Mouse (Mus musculus) cerebellum, adult (tissue): ENCODE measurements around the gene Slc25a16.
"Not testable (repeated sequence)": the region's sequence is repeated elsewhere in the genome, so short reads cannot be mapped to it uniquely, and the experiment has no call there.

Experiments
- ATAC-seq: cut with Nextera tagmentation; 2 replicates; pipeline ENCODE4 v1.9.2; 2017; ENCODE audit warnings: mild to moderate bottlenecking, moderate library complexity, mixed read lengths; ENCODE audit not compliant: insufficient number of reproducible peaks, low FRiP score, low TSS enrichment

Gene Slc25a16

DNA sequence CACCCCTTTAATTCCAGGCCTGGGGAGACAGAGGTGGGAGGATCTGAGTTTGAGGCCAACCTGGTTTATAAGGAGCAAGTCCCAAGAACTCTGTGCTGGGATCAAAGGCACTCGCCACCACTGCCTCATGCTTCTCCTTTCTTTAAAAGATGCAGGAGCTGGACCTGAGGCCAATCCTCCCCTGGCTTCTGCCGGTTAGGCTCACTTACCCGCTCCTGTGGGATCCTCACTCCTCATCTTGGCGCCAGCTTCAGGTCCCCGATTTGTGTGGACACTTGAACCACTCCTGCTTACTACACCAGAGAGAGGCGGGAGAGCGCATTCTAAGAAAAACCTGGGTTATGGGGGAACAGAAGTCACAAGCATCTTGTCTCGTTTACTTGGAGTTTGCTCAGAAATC, 18.6 kb upstream of the Slc25a16 start:
- ATAC-seq, result no peak

GRCm38 (mm10) chr10:62902829-62903228, 17.6 kb upstream of the Slc25a16 start:
- ATAC-seq, result no peak

DNA sequence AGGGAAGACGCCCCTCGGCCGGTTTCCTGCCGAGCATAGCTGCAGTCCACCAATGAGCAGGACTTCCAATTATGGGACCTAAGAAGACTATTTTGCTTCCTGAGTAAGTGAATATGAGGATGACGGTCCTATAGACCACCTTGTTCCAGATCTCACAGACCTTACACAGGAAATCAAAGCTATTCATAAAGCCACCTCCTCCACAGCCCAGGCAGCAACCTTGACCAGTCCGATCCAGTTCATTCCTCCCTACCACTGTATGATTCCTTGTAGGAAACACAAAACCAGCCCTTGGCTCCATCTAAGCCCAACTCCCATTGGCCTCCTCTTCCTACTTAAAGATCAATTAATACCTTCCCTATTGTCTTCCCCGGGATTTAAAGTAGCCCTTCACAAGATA, 14.1 kb upstream of the Slc25a16 start:
- no peak for ATAC-seq

DNA sequence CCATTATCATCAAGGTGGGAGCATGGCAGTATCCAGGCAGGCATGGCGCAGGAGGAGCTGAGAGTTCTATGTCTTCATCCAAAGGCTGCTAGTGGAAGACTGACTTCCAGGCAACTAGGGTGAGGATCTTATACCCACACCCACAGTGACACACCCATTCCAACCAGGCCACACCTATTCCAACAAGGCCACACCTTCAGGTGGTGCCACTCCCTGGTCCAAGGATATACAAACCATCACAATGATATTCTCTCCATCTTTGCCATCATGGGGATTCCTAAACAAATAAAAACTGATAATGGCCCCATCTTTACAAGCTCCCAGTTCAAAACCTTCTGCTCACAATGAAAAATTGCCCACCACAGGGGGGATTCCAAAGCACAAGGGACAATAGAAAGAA, 11.5 kb upstream of the Slc25a16 start, which contains the start of gene Tet1:
TSS of gene Tet1 (minus strand) at position 101 of the 400 bp plus-strand sequence.
- ATAC-seq, result not testable (repeated sequence)

DNA sequence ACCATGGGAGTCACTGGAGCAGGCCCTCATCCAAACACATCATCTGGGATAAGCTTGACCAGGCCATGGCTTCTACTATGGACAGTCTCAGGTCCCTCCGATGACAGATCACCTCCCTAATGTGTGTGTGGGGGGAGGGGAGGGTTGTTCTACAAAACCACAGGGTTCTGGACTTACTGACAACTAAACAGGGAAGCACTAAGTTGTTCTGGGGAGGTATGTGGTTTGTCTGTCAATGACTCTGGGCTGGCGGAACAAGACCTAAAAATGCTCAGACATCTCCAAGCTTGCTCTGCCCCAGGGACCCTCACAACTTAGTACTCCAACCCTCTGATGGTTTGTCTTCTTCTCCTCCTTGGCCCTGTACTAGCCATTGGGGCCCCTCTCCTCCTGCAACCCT, 9.3 kb upstream of the Slc25a16 start:
- no peak for ATAC-seq

DNA sequence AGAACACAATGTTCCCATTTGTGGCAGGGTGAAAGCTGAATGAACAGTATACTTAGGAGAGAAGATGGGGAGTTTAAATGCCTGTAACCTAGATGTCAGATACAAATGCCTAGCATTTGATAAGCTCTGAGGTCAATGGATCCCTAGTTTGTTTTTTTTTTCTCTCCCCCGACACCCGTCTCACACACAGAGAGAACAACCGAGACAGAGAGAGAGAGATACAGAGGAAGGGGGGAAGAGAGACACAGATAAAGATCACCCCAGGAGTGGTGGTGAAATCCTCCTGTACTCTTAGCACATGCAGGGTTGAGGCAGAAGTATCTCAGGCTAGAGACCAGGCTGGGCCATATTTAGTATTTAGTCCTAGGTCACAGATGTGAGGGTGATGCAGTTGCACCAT, 1.4 kb upstream of the Slc25a16 start:
- no peak for ATAC-seq

DNA sequence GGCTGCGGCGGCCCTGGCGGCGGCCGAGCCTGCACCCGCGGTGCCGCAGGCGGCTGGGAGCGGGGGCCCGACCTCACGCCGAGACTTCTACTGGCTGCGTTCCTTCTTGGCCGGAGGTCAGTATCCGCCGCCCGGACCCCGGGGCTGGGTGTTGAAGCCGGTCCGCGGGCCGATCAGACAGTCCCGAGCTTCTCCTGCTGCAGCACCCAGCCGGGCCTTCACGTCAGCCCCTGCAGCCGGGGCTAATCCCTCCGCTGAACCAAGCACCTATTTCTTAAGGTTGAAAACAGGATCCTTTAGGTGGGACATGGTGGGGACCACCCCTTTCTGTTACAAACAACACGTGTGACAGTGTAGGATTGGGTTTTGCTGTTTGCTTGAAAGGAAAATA, 328 bp downstream of the Slc25a16 start:
- ATAC-seq, result peak; percentile 65

DNA sequence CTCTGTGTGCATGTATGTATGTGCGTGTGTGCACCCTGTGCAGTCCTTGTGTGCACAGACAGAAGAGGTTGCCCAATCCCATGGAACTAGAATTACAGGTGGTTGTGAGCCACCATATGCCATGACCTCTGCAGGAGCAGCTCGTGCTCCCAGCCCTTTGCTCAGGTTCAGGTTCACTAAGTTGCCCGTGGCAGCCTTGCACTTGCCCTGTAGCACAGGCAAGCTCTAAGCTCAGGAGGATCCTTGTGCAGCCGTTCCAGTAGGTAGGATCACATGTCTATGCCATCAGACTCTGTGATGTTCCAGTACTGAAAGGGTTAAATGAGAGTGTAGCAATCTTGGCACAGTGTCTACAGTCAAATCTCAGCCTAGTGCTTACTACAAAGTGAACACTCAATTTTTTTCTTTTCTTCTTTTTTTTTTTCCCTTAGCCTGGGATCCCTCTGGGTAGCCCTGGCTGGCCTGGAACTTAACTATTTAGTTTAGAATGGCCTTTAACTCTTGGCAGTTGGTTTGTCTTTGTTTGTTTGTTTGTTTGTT, 3.7 kb downstream of the Slc25a16 start:
- no peak for ATAC-seq

DNA sequence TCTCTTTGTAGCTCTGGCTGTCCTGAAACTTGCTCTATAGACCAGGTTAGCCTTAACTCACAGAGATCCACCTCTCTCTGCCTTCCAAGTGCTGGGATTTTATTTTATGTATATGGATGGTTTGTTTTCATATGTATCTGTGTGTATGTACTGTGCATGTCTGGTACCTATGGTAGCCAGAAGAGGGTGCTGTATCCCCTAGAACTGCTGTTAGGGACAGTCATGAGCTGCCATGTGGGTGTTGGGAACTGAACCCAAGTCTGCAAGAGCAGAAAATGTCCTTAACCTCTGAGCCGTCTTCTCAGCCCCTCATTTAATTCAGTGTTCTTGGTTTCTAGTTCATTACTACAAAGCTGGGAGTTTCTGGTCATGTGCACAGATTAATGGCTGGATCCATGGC, 11.9 kb downstream of the Slc25a16 start:
- no peak for ATAC-seq

DNA sequence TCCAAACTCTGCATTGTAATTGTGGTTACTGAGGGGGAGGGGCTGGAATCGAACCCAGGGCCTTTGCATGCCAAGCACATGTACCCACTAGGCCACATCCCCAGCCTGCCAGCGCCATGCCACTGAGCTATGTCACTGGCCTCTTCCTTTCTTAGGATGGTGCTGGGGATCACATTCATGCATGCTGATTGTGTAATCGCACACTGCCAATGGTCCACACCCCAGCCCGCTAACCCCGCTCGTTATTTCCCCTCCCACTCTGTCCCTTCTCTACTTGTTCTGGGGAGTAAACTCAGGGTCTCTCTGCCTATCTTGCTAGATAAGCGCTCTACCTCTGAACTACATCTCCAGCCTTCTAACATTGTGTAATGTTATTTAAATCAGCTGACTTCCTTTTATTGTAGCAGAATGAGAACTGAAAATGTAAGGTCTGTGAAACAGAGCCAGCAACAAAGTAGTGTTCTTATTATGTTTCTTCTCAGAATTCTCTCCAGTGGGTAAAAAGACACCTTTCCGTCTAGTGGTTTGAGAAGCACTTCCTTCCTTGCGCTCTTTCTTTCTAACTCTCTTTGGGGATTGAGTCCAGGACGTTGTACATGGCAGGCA, 24.6 kb downstream of the Slc25a16 start:
- no peak for ATAC-seq

- peak; percentile 93 for ATAC-seq
Observed at GRCm38 (mm10) chr10:62946738-62947471, 26.5 kb downstream of the Slc25a16 start, which contains the start of gene Dna2. Gene Dna2, plus strand, starts transcription at chr10:62947026.

GRCm38 (mm10) chr10:62948551-62948950, 28.1 kb downstream of the Slc25a16 start:
- no peak for ATAC-seq

DNA sequence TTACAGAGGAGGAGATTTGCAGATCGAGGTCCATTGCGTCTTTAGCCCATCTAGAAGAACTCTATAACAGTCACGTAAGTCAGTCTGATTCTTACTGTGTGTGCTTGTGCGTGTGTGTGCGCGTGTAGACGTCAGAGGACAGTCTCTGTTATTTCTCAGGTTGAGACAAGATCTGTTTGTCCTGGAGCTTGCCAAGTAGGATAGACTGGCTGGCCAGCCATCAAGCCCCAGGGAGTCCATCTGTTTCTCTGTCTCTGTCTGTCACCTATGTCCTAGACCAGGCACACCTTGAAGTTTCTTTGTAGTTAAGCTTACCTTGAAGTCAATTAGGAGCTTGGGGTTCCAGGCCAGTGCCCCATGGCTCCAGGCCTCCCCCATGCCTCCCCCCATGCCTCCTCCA, 43.5 kb downstream of the Slc25a16 start:
- ATAC-seq, result no peak

- ATAC-seq, result no peak
Observed at GRCm38 (mm10) chr10:62965796-62966195, 45.4 kb downstream of the Slc25a16 start.

GRCm38 (mm10) chr10:62966291-62966690, 45.9 kb downstream of the Slc25a16 start:
- ATAC-seq, result no peak

GRCm38 (mm10) chr10:62971821-62972220, 51.4 kb downstream of the Slc25a16 start:
- ATAC-seq, result no peak

- ATAC-seq, result peak; percentile 50
Observed at GRCm38 (mm10) chr10:62979667-62980038, 59.2 kb downstream of the Slc25a16 start.

DNA sequence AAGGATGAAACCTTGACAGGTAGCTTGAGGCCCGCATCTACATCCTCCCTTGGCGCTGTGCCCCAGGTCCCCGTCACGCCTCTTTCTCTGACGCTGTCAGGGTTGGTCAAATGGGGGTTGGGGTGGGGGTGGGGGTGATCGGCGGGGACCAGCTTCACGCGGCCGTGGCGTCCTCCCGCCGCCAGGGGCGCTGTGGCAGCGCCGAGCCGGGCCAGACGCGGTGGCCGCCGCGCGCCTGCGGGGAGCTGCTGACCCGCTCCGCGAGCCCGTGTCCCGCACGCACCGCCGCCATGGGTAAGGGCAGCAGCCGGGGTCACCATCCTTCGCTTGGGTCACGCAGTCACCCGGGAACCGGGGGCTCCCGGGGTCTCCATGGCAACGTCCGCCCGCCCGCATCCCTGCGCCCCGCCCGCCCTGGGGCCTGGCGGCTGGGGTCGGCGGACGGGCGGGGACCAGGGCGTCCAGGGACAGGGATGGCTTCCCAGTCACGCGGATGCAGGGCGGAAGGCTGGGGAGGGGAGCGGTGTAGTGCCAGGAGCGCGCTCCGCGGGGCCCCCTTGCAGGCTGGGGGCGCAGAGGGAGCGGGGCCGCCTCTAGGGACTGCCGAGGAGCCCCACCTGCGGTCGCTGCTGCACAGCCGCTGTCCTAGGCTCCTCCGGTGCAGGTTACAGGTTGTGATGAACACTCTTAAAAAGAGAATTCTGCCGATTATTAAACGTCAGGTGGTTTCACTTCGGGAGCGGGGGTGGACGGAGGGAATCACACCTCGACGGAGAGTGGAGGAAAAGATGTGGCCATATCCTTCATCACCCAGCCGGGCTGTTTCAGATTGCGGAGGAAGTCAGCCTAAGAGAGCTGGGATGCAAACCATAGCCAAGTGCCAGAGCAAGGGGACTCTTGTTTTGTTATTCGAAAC, 59.9 kb downstream of the Slc25a16 start, which contains the start of gene Rufy2:
TSS of gene Rufy2 (plus strand) at position 185 of the 916 bp plus-strand sequence.
- ATAC-seq, result peak; percentile 86

DNA sequence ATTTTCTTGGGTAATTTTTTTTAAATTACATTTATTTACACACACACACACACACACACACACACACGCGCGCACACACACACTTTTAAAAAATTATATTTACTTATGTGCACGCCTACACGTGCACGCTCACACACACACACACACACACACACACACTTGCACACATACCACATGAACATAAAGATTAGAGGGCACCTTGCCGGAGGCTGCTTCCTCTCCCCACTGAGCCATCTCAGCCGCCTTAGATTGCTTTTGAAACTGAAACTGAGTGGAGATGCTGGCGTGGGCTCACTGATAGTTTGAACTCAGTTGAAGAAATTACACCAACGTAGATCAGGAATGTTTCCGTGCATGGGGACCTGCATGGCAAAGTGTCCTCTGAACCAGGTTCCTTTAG, 63.6 kb downstream of the Slc25a16 start:
- ATAC-seq, result no peak

- ATAC-seq, result no peak
Observed at GRCm38 (mm10) chr10:62984495-62984894, 64.1 kb downstream of the Slc25a16 start.

DNA sequence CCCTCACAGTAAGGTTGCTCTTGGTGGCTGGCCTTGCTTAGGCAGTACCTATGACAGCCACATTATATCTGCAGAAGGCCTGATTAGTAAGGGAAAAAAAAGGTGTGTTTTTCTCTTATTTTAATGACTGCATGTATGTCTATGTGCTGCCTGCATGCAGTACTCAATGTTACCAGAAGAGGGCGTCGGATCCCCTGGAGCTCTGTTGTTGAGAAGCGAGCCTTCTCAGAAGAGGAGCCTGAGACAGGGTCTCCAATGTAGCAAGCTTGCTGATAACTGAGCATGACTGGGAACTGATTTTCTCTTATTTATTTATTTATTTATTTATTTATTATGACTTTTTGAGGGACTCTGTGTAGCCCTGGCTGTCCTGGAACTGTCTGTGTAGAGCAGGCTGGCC, 66.9 kb downstream of the Slc25a16 start:
- ATAC-seq, result no peak
